Mouse (Mus musculus): Measurements from ENCODE around the gene Zfp639.

GRCm38 (mm10) chr3:32506366-32507225 lies 3.5 kb upstream of the Zfp639 start:
- TF ChIP-seq CTCF (IDR thresholded peaks at IDR 0.05; ENCODE audit: low read depth, low read length) (no peak), POLR2A (IDR thresholded peaks at IDR 0.05; ENCODE audit: insufficient read depth, low read length) (no peak), EP300 (IDR thresholded peaks at IDR 0.05; ENCODE audit: insufficient read depth, low read depth, low read length) (no peak)

All from ES-Bruce4 (cell line).